Mouse (Mus musculus) thymus, postnatal 0 days (tissue): ENCODE measurements around the gene Tsr1. TPM values are rescaled to one million over a fixed set of nuclear protein-coding genes. Genes with fewer than 3 reads are reported as not detected.

Experiments used
- microRNA-seq: library from miRNA; unstranded; fragments of <30 nt; microRNA quantifications from one replicate; pipeline ENCODE4, GENCODE M21; 2016; ENCODE audit warnings: borderline number of aligned reads
- polyA plus RNA-seq: library from polyadenylated mRNA; unstranded; fragments of >200 nt; fragmentation: Nextera tagmentation; extraction: Ambion mirVana; gene quantifications from 2 replicates; pipeline ENCODE4 v1.2.1, GENCODE M21; 2015

The Tsr1 gene
- polyA plus RNA-seq, 1 experiment from 2014 or later, result 41.4 TPM

Small RNA genes lying within 50 kb of the gene (microRNA-seq; reads per million reads assigned to microRNA genes)
- gene Mir6926, result not detected

Other genes starting within 250 kb of the Tsr1 start
- gene Cluh, start 248.6 kb upstream of the Tsr1 start, polyA plus RNA-seq, result 11.3 and 11.5 TPM in 2 replicates
- 91.7 and 110 TPM in 2 replicates for gene Pafah1b1, start 173.4 kb upstream of the Tsr1 start, polyA plus RNA-seq
- gene Mettl16, start 127.2 kb upstream of the Tsr1 start, polyA plus RNA-seq, result 30.3 and 34.3 TPM in 2 replicates
- gene Mnt, start 67.2 kb upstream of the Tsr1 start, polyA plus RNA-seq, result 4.9 and 5.8 TPM in 2 replicates
- 2.2 and 3.1 TPM in 2 replicates for gene Sgsm2, start 1.0 kb upstream of the Tsr1 start, polyA plus RNA-seq
- 14.4 and 15.8 TPM in 2 replicates for gene Smg6, start 27.8 kb downstream of the Tsr1 start, polyA plus RNA-seq
- 9.7 and 12.5 TPM in 2 replicates for gene Srr, start 27.9 kb downstream of the Tsr1 start, polyA plus RNA-seq